Mouse (Mus musculus): ENCODE data around the gene Gps2. TPM values are rescaled to one million over a fixed set of nuclear protein-coding genes. Genes with fewer than 3 reads are reported as not detected.

Gps2 gene
- polyA plus RNA-seq, 1 experiment from 2014 or later: 69.4 TPM

DNA sequence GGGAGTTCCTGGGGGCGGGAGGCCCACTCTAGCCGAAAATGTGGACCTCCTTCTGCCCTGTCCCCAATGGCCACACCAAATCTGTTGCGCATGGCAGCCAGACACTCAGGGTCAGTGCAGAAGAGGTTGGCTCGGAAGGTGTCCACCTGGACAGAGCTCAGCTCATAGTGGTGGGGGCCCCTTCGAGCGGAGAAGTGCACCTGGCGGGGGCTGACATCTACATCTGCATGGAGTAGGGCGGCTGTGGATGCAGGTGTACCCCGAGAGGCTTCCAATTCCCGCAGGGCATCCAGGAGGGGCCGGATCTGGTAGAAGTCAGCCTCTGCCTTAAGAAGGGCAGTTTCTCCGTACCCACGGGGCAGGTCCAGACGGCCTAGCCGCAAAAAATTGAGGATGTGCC is 34.0 kb upstream of the Gps2 start:
- H3K36me3 ChIP-seq: no peaks in the 10 kb centered on the region
- H3K4me1 ChIP-seq: peaks cover 67% of the 10 kb centered on the region
- no peak for DNase-seq (ENCODE audit: low spot score)
- 51% methylated on average over 15 of the region's 15 CpGs for WGBS
- peaks cover 6% of the 10 kb centered on the region; the same call in 1 of the 2 replicates for H3K27me3 ChIP-seq (ENCODE audit: insufficient read depth, poor library complexity, severe bottlenecking)
- peak overlapping the region; percentile 91 for H3K27ac ChIP-seq
- peak overlapping the region; percentile 71 for H3K4me3 ChIP-seq
- H3K9me3 ChIP-seq: no peaks in the 10 kb centered on the region

DNA sequence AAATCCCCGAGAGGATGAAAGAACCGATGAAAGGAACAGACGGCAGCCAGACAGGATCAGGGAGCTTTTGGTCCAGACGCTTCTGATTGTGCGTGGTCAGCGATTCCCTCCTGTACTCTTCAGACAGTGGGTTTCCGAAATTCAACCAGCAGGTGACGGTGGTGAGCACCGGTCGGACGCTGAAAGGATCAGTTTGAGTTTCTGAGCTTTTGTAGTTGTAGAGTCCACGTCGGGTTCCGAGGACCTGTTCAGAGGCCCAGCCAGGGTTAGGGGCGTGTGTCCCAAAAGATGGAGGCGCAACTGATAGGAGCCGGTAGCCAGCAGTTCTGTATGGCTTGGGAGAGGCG is 33.2 kb upstream of the Gps2 start:
- DNase-seq (ENCODE audit: low spot score): no peak
- H3K4me1 ChIP-seq: peaks cover 75% of the 10 kb centered on the region
- no peaks in the 10 kb centered on the region for H3K9me3 ChIP-seq
- H3K27ac ChIP-seq: peak overlapping the region; percentile 91
- WGBS: under 1% methylated on average over 18 of the region's 18 CpGs
- peak overlapping the region; percentile 71 for H3K4me3 ChIP-seq
- H3K36me3 ChIP-seq: no peaks in the 10 kb centered on the region
- H3K27me3 ChIP-seq (ENCODE audit: insufficient read depth, poor library complexity, severe bottlenecking): peaks cover 6% of the 10 kb centered on the region; the same call in 1 of the 2 replicates

DNA sequence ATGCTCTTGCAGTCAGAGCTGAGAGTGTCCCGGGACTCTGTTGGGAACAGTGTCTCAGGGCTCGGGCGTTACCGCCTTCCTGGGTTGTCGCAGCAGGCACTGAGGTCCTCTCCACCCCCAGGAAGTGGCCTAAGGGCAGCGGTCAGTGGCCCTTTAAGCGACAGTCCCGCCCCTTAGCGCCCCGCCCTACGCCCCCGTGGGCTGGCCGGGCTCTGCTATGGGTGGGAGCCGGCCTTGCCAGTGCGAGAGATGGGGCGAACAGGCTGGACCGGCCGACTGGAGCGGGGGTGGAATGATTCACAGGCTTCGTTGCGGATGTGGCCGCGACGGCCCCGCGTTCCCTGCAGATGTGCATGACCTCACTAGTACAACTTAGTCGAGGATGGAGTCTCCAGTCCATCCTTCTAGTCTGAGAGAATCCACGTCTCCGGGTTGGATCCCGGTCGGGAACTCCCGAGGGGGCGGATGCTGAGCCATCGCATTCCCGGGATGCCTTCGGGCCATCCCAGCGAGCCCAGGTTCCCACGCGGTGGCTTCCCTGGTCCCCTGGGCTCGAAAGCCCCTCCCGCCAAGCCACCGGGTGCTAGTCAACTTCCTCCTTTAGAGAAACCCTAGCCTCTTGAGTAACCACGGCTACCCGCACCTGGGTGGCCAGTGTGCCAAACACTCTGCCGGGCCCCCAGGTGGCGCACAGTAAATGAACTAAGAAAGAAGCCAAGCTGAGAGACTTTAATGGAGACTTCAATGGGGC is 32.7 kb upstream of the Gps2 start, which contains the start of gene Kctd11:
Kctd11 (minus strand) TSS at position 554 of the 751 bp plus-strand sequence.
- peaks cover 75% of the 10 kb centered on the region for H3K4me1 ChIP-seq
- H3K27ac ChIP-seq: peak within 1 kb of the TSS; percentile 91
- under 1% methylated on average over 46 of the region's 46 CpGs for WGBS
- H3K36me3 ChIP-seq: no peaks in the 10 kb centered on the region
- peak within 1 kb of the TSS; percentile 71 for H3K4me3 ChIP-seq
- peak; percentile 97 for DNase-seq (ENCODE audit: low spot score)
- peaks cover 6% of the 10 kb centered on the region; the same call in 1 of the 2 replicates for H3K27me3 ChIP-seq (ENCODE audit: insufficient read depth, poor library complexity, severe bottlenecking)
- H3K9me3 ChIP-seq: no peaks in the 10 kb centered on the region

DNA sequence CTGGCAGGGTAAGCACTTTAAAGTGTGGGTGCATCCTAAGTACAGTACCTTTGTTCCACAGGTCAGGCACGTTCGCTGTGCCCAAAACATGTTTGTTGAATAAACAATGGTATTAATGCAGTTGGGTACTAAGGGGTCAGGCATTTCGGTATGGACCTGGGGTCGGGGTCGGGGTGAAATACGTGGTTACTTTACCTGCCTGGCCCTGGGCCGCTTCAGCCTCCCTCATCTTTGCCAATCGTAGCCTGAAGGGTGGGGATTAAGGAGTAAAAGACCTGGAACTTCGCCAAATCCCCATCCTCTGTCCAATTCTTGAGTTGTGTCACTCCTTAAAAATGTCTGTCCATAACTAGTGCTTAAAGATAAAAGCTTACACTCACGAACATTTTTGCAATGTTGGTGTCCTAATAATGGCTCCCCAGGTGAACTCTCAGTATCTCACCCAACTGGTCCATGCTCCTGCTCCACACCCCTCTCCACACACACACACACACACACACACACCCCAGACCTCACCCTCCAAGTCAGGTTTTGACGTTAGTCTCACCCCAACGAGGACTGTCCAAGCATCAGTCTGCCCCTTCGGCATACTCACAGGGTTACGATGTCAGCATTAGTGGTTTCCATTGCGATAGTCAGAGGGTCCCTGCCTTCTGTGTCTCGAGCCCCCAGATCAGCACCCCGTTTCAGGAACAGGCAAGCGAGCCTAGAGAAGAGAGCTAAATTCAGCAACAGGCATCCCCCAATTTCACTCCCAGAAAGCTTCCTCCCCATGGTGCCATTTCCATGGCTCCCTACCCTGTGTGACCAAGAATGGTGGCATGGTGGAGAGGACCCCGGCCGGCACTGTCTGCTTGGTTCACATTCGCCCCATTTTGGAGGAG is 31.7 kb upstream of the Gps2 start:
- Histone ChIP-seq H3K36me3 (0 out of 2 replicates have a peak, but pooled peaks cover 2% of the 10 kb centered on the region), H3K9me3 (no peaks in the 10 kb centered on the region), H3K4me1 (peaks cover 75% of the 10 kb centered on the region), H3K4me3 (peak overlapping the region; percentile 71), H3K27me3 (ENCODE audit: insufficient read depth, poor library complexity, severe bottlenecking) (peaks cover 6% of the 10 kb centered on the region; the same call in 1 of the 2 replicates), H3K27ac (peak overlapping the region; percentile 91)
- DNase-seq (ENCODE audit: low spot score): no peak
- 61% methylated on average over 21 of the region's 21 CpGs for WGBS

DNA sequence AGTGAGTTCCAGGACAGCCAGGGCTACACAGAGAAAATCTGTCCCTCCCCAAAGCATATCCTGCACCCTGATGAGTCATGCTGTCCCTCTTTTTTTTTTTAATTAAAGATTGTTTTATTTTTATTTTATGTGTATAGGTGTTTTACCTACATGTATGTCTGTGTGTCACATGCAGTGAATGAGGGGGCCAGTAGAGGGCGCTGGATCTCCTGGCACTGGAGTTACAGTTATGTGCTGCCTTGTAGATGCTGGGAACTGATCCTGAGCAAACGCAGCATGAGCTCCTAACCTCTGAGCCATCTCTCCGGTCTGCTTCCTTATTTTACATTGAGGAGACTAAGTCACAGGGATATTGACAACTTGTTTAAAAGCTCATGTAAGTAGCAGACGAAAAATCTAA is 30.6 kb upstream of the Gps2 start:
- Histone ChIP-seq H3K27me3 (ENCODE audit: insufficient read depth, poor library complexity, severe bottlenecking) (peaks cover 6% of the 10 kb centered on the region; the same call in 1 of the 2 replicates), H3K4me3 (no peak overlapping the region), H3K36me3 (0 out of 2 replicates have a peak, but pooled peaks cover 2% of the 10 kb centered on the region), H3K9me3 (no peaks in the 10 kb centered on the region), H3K27ac (no peak overlapping the region), H3K4me1 (peaks cover 71% of the 10 kb centered on the region)
- no peak for DNase-seq (ENCODE audit: low spot score)
- 62% methylated on average over 4 of the region's 4 CpGs for WGBS

DNA sequence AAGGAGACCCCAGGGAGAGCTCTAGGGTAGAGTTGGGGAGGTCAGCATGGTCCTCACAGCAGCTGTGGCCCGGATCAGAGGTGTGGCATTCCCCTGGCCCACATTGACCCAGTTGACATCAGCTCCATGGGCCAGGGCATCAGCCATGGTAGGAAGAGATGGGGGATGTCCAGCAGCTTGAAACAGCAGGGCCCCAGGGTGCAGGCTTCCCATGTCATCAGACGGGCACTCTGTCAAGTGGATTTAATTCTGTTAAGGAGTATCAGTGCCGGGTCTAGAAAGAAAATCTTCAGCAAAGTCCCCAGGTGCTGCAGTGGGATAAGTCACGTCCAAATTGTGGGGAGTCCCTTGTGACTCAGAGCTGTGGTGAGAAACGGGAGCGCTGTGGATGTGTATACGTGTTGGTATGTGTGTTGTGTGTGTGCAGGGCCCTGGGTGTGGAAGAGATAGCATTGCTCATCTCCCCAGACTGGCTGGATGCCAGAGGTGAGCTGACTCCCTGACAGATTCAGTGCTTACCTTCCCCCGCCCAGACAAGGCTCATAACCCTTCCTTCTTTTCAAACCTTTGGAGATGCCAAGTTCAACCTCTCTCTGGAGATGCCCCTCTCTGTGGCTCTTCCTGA is 30.0 kb upstream of the Gps2 start:
- Histone ChIP-seq H3K4me1 (peaks cover 67% of the 10 kb centered on the region), H3K27me3 (ENCODE audit: insufficient read depth, poor library complexity, severe bottlenecking) (peaks cover 6% of the 10 kb centered on the region; the same call in 1 of the 2 replicates), H3K36me3 (0 out of 2 replicates have a peak, but pooled peaks cover 2% of the 10 kb centered on the region), H3K27ac (peak overlapping the region; percentile 74), H3K9me3 (no peaks in the 10 kb centered on the region), H3K4me3 (no peak overlapping the region)
- 80% methylated on average over 8 of the region's 8 CpGs for WGBS
- DNase-seq (ENCODE audit: low spot score): peak; percentile 73

DNA sequence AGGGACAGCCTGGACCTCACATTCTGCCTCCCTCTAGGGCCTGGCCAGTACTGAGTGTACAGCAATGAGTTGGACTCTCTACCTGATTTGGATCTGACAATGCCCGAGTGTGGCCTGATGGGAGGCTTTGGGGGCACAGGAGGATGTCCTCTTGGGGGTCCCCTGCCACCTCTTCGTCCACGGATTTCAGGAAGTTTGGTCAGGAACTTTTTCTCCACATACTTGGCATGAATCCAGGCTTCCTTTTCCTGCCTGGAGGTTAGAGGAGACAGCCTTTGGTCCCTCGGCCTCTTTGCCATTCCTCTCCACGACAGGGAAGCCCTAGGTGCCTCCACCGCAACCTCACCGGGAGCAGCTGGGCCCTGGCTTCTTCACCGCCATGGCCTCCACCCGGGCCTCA is 29.4 kb upstream of the Gps2 start:
- WGBS: 74% methylated on average over 9 of the region's 9 CpGs
- H3K4me1 ChIP-seq: peaks cover 61% of the 10 kb centered on the region

DNA sequence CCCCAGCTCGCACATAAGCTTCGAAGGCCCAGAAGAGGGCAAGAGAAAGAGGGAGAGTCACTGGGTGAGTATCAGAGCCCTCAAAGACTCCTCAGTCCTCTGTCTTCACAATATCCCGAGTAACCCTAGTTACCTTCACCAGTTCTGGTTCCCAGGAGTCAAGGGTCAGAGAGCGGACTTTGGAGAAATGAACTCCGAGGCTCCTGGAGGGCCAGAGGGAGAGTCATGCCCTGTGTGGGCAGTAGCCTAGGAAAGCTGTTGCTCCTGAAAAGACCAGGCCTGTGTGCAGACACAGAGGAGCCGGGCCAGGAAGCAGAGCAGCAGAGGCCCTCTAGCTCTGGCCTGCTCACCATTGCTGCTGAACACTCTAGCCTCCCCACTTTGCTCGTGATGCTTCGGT is 29.0 kb upstream of the Gps2 start:
- 81% methylated on average over 8 of the region's 8 CpGs for WGBS

More for the DNA sequence above, 29.4 kb upstream of the Gps2 start:
- peaks cover 6% of the 10 kb centered on the region; the same call in 1 of the 2 replicates for H3K27me3 ChIP-seq (ENCODE audit: insufficient read depth, poor library complexity, severe bottlenecking)
- H3K36me3 ChIP-seq: 0 out of 2 replicates have a peak, but pooled peaks cover 2% of the 10 kb centered on the region
- H3K9me3 ChIP-seq: no peaks in the 10 kb centered on the region
- H3K27ac ChIP-seq: peak overlapping the region; percentile 74
- peak overlapping the region; percentile 8; the same call in 1 of the 2 replicates for H3K4me3 ChIP-seq
- DNase-seq (ENCODE audit: low spot score): no peak

DNA sequence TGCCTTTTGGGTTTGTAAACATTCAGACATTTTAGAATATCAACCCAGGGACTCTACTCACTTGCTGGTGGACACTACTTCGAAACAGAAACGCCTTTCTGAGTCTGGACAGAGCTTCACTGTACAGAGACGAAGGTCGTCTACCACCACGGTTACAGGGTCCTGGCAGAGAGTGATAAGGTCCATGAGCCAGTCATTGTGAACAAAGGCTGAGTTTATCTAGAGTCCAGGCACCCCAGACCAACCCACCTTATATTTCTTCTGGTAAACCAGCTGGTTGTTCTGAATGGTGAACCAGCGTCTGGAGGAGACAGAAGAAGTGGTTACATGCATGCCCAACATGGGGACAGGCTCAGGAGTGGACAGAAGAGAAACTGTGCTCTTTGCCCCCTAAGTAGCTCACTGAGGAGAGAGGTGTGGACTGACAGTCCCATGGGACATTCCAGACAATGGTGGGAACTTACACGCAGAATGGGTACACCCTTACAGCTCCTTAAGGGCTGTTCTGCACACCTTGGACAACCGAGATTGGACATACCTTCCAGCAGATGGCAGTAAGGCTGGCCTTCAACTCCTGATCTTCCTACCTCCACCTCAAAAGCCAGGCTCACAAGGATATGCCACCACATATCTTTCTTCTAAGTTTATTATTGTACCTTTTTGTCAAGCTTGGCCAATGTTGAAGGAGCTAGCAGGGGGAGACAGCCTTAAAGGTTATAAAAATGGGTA is 26.6 kb upstream of the Gps2 start:
- peak overlapping the region; percentile 65; the same call in 1 of the 2 replicates for H3K27ac ChIP-seq
- no peaks in the 10 kb centered on the region for H3K9me3 ChIP-seq
- WGBS: 52% methylated on average over 8 of the region's 8 CpGs
- 0 out of 2 replicates have a peak, but pooled peaks cover 2% of the 10 kb centered on the region for H3K36me3 ChIP-seq
- no peak overlapping the region for H3K4me3 ChIP-seq
- no peaks in the 10 kb centered on the region for H3K27me3 ChIP-seq (ENCODE audit: insufficient read depth, poor library complexity, severe bottlenecking)
- DNase-seq (ENCODE audit: low spot score): peak; percentile 87
- peaks cover 54% of the 10 kb centered on the region for H3K4me1 ChIP-seq

More for the DNA sequence above, 29.0 kb upstream of the Gps2 start:
- peak overlapping the region; percentile 74 for H3K27ac ChIP-seq
- DNase-seq (ENCODE audit: low spot score): no peak
- no peaks in the 10 kb centered on the region for H3K9me3 ChIP-seq
- peaks cover 1% of the 10 kb centered on the region; the same call in 1 of the 2 replicates for H3K27me3 ChIP-seq (ENCODE audit: insufficient read depth, poor library complexity, severe bottlenecking)
- peak overlapping the region; percentile 8; the same call in 1 of the 2 replicates for H3K4me3 ChIP-seq
- H3K4me1 ChIP-seq: peaks cover 61% of the 10 kb centered on the region
- H3K36me3 ChIP-seq: 0 out of 2 replicates have a peak, but pooled peaks cover 2% of the 10 kb centered on the region

DNA sequence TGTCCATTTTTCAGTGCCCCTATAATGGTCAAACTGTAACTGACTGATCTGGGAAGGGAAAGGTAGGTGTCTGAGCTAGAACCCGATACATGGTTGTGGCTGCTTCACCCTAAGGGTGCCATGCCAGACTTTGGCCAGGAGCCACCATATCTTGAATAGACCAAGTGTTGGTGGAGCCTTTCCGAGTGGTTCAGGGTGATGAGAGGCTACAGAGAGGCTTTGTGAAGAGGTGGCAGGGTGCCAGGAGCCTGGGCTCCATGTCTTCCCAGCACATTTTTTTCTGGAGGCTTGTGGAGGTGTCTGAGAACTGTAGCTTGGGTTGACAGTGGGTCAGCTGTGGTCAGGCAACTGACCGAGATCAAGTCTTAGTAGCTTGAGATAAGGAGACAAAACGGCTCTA is 22.2 kb upstream of the Gps2 start:
- H3K9me3 ChIP-seq: no peaks in the 10 kb centered on the region
- H3K4me1 ChIP-seq: peaks cover 37% of the 10 kb centered on the region; the same call in 1 of the 2 replicates
- 44% methylated on average over 4 of the region's 4 CpGs for WGBS
- DNase-seq (ENCODE audit: low spot score): no peak
- 0 out of 2 replicates have a peak, but pooled peaks cover 2% of the 10 kb centered on the region for H3K36me3 ChIP-seq
- no peaks in the 10 kb centered on the region for H3K27me3 ChIP-seq (ENCODE audit: insufficient read depth, poor library complexity, severe bottlenecking)
- peak overlapping the region; percentile 78; the same call in 1 of the 2 replicates for H3K27ac ChIP-seq
- no peak overlapping the region for H3K4me3 ChIP-seq

DNA sequence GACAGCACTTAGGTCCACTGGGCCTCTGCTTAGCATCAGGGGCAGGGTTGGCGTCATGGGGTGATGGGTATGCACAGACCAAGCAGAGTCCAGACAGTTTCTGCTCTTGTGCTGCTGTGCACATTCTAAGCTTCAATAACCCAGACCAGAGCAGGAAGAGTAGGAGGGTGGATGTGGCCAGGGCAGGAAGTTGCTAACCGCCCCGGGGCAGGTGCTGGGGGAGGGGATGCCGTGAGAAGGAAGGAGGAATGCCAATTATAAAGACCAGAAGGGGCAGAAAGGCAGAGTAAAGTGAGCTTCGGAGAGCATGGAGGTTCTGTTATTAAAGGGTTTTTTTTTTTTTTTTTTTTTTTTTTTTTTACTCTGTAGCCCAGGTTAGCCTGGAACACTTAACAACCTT is 19.0 kb upstream of the Gps2 start:
- Histone ChIP-seq H3K27ac (no peak overlapping the region), H3K27me3 (ENCODE audit: insufficient read depth, poor library complexity, severe bottlenecking) (no peaks in the 10 kb centered on the region), H3K36me3 (no peaks in the 10 kb centered on the region), H3K4me3 (no peak overlapping the region), H3K4me1 (peaks cover 43% of the 10 kb centered on the region), H3K9me3 (no peaks in the 10 kb centered on the region)
- 74% methylated on average over 5 of the region's 5 CpGs for WGBS
- no peak for DNase-seq (ENCODE audit: low spot score)

DNA sequence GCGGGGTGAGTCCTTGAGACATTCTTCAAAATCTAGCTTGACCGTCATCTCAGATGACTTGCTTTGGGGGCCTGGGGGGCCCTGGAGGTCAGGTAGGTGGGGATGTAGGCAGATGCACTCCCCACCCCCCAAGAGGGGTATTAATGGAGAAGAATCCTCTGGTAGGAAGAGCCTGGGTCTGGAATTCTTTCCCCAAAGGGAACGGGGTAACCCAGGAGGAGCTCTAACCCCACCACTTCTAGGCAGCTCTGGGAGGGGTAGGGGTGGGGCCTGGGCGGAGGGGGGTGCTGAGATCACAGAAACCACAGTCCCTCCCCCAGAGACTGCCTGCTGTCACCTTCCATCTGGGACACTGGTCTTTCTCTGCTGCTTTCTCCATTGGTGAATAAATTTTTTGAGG is 18.4 kb upstream of the Gps2 start, which contains the start of gene Acap1:
Acap1 (minus strand) TSS at position 249 of the 400 bp plus-strand sequence.
- Histone ChIP-seq H3K4me3 (no peak within 1 kb of the TSS), H3K36me3 (no peaks in the 10 kb centered on the region), H3K4me1 (peaks cover 42% of the 10 kb centered on the region), H3K27ac (peak within 1 kb of the TSS; percentile 36; the same call in 1 of the 2 replicates), H3K9me3 (no peaks in the 10 kb centered on the region), H3K27me3 (ENCODE audit: insufficient read depth, poor library complexity, severe bottlenecking) (no peaks in the 10 kb centered on the region)
- no peak for DNase-seq (ENCODE audit: low spot score)
- WGBS: 67% methylated on average over 4 of the region's 4 CpGs
